Mouse (Mus musculus): ENCODE results near the gene Frmd8. TPM values are rescaled to one million over a fixed set of nuclear protein-coding genes. Genes with fewer than 3 reads are reported as not detected.
A peak's percentile ranks its signal among the peaks of the same experiment; 100 is the strongest.

Frmd8 gene
- total RNA-seq (2014; rRNA removed) (5.2 and 5.9 TPM in 2 replicates), polyA plus RNA-seq (2012; rRNA removed) (10.3 and 14.2 TPM in 2 replicates)

DNA sequence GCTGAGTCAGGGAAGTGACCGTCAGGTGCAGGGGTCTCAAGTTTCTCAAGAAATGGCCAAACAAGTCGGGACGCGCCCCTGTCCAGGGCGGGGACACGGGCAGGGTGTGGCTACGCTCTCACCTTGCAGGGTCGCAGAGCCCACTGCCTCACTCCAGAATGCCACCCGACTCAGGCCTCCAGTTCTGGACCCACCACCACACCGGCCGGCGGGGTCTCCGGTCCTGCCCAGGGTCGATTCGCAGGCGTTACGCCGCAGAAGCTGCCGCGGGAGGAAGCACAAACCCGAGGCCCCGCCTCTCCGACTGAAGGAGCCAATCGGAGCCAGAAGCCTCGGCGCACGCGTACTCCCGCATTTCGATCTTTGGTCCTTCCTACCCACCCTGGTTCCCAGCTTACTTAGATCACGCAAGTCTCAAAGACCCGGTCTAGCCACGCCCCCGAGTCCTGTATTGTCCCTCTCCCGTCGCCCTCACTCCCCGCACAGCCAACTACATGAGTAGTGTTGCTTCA lies at the start of gene Frmd8:
TSS of gene Frmd8 (minus strand) at position 306 of the 512 bp plus-strand sequence.
- Histone ChIP-seq H3K9ac (ENCODE audit: low read depth, low read length) (peak within 1 kb of the TSS; percentile 74), H3K27me3 (ENCODE audit: control insufficient read depth, insufficient read depth, low read length) (no peaks in the 10 kb centered on the region), H3K36me3 (ENCODE audit: control insufficient read depth, insufficient read depth, low read length) (no peaks in the 10 kb centered on the region), H3K4me1 (ENCODE audit: control insufficient read depth, insufficient read depth, low read length) (peaks cover 41% of the 10 kb centered on the region), H3K79me2 (ENCODE audit: control insufficient read depth, insufficient read depth, low read length) (peaks cover 11% of the 10 kb centered on the region; the same call in 1 of the 2 replicates), H3K4me3 (ENCODE audit: insufficient read depth, low read depth, low read length) (peak within 1 kb of the TSS; percentile 67), H3K27ac (replicated peaks; ENCODE audit: insufficient read depth, low read depth, low read length) (peak within 1 kb of the TSS; percentile 39)
- TF ChIP-seq CTCF (IDR thresholded peaks at IDR 0.05; ENCODE audit: low read depth, low read length) (no peak), POLR2A (IDR thresholded peaks at IDR 0.05; ENCODE audit: extremely low read depth, insufficient read depth, low read length) (peak; percentile 63)
- under 1% methylated on average over 37 of the region's 37 CpGs for WGBS
- peak; percentile 81 for DNase-seq (ENCODE audit: extremely low read depth, low read depth, low spot score)

DNA sequence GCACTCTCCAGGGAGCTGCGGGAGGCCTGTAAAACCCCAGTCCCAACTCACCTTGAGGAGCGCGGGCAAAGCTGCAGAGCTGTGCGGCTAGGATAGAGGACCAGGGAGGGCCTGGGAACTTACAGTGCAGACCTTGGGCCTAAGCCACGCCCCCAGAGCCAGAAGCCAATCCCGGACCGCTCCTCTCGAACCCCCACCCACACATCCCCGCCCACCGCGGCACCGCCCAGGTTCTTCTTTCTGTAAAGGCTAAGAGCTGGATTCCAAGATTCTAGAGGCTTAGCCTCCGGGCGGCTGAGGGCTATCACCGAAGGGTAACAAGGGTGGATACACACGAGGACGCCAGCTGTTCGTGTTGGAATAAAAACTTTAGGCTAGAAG lies 49.6 kb upstream of the Frmd8 start, which contains the start of gene Cdc42ep2:
TSS of gene Cdc42ep2 (minus strand) at position 104 of the 381 bp plus-strand sequence.
- peak; percentile 83 for DNase-seq (ENCODE audit: extremely low read depth, low read depth, low spot score)
- TF ChIP-seq CTCF (IDR thresholded peaks at IDR 0.05; ENCODE audit: low read depth, low read length) (no peak), POLR2A (IDR thresholded peaks at IDR 0.05; ENCODE audit: extremely low read depth, insufficient read depth, low read length) (peak; percentile 69)
- Histone ChIP-seq H3K4me3 (ENCODE audit: insufficient read depth, low read depth, low read length) (peak within 1 kb of the TSS; percentile 73), H3K27ac (replicated peaks; ENCODE audit: insufficient read depth, low read depth, low read length) (peak within 1 kb of the TSS; percentile 69), H3K36me3 (ENCODE audit: control insufficient read depth, insufficient read depth, low read length) (no peaks in the 10 kb centered on the region), H3K9ac (ENCODE audit: low read depth, low read length) (peak within 1 kb of the TSS; percentile 61), H3K27me3 (ENCODE audit: control insufficient read depth, insufficient read depth, low read length) (no peaks in the 10 kb centered on the region), H3K79me2 (ENCODE audit: control insufficient read depth, insufficient read depth, low read length) (peaks cover 3% of the 10 kb centered on the region; the same call in 1 of the 2 replicates), H3K4me1 (ENCODE audit: control insufficient read depth, insufficient read depth, low read length) (0 out of 2 replicates have a peak, but pooled peaks cover 3% of the 10 kb centered on the region)
- under 1% methylated on average over 18 of the region's 18 CpGs for WGBS

- H3K27ac ChIP-seq (replicated peaks; ENCODE audit: insufficient read depth, low read depth, low read length): peak overlapping the region; percentile 69
- H3K27me3 ChIP-seq (ENCODE audit: control insufficient read depth, insufficient read depth, low read length): no peaks in the 10 kb centered on the region
- H3K79me2 ChIP-seq (ENCODE audit: control insufficient read depth, insufficient read depth, low read length): peaks cover 3% of the 10 kb centered on the region; the same call in 1 of the 2 replicates
- H3K4me3 ChIP-seq (ENCODE audit: insufficient read depth, low read depth, low read length): peak overlapping the region; percentile 73
- WGBS: under 1% methylated on average over 38 of the region's 38 CpGs
- peak overlapping the region; percentile 61 for H3K9ac ChIP-seq (ENCODE audit: low read depth, low read length)
- peak; percentile 39 for DNase-seq (ENCODE audit: extremely low read depth, low read depth, low spot score)
- TF ChIP-seq CTCF (IDR thresholded peaks at IDR 0.05; ENCODE audit: low read depth, low read length) (peak; percentile 83), POLR2A (IDR thresholded peaks at IDR 0.05; ENCODE audit: extremely low read depth, insufficient read depth, low read length) (no peak)
- no peaks in the 10 kb centered on the region for H3K36me3 ChIP-seq (ENCODE audit: control insufficient read depth, insufficient read depth, low read length)
- 0 out of 2 replicates have a peak, but pooled peaks cover 3% of the 10 kb centered on the region for H3K4me1 ChIP-seq (ENCODE audit: control insufficient read depth, insufficient read depth, low read length)
Measured at GRCm38 (mm10) chr19:5923990-5924712, 49.1 kb upstream of the Frmd8 start.

DNA sequence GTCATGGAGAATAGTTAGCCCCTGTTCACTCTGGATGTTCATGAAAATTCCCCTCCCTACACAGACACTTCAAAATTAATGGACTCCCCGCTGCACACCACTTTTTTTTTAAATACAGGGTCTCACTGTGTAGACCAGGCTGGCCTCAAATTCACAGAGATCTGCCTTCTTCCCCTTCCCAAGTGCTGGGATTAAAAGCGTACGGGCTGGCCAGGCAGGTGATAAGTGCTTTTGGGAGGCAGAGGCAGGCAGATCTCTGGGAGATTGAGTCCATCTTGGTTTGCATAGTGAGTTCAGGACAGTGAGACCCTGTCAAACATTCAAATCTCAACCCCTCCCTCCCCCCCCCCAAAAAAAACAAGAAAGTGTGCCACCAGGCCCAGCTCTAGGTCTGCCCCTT lies 47.9 kb upstream of the Frmd8 start:
- 78% methylated on average over 3 of the region's 3 CpGs for WGBS
- H3K36me3 ChIP-seq (ENCODE audit: control insufficient read depth, insufficient read depth, low read length): no peaks in the 10 kb centered on the region
- H3K27me3 ChIP-seq (ENCODE audit: control insufficient read depth, insufficient read depth, low read length): no peaks in the 10 kb centered on the region
- no peaks in the 10 kb centered on the region for H3K4me1 ChIP-seq (ENCODE audit: control insufficient read depth, insufficient read depth, low read length)
- H3K27ac ChIP-seq (replicated peaks; ENCODE audit: insufficient read depth, low read depth, low read length): peak overlapping the region; percentile 20; the same call in 1 of the 2 replicates
- no peak overlapping the region; the same call in 1 of the 2 replicates for H3K4me3 ChIP-seq (ENCODE audit: insufficient read depth, low read depth, low read length)
- H3K79me2 ChIP-seq (ENCODE audit: control insufficient read depth, insufficient read depth, low read length): peaks cover 3% of the 10 kb centered on the region; the same call in 1 of the 2 replicates
- H3K9ac ChIP-seq (ENCODE audit: low read depth, low read length): no peak overlapping the region
- no peak for DNase-seq (ENCODE audit: extremely low read depth, low read depth, low spot score)
- TF ChIP-seq POLR2A (IDR thresholded peaks at IDR 0.05; ENCODE audit: extremely low read depth, insufficient read depth, low read length) (no peak), CTCF (IDR thresholded peaks at IDR 0.05; ENCODE audit: low read depth, low read length) (no peak)

DNA sequence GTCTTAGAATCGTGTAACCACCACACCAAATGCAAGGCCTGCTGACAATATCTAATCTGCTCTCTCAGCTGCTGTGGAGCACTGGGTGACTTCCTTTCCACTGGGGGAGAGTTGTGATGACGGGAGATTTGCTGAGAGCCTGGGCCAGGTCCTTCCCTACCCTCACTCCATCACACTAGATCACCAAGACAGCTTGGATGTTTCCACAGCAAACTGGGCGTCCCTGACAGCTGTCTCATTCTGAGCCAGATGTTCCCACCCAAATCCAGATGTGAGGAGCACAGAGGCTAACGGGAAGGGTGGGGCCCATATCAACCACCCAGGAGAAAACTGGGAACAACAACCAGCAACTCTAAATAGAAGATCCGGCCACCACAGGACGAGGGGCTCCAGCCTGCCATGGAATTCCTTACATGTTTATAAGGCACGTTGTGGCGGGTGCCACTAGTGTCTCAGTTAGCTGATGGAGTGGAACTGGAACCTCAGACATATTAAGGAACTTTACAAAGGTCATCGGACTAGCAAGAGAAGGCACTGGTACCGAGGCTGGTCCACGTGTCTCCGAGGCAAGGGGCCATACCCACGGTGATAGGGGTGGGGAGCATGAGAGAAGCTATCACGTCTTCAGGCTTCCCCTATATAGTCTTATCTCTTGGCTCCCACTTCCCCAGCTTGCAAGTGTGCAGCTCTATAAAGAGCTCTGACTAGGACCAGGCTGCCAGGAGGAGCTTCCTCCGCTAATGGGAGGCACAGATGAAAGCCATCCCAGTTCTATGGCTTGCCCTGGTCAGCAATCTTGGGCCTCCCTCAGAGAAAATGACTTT lies 47.3 kb upstream of the Frmd8 start:
- Histone ChIP-seq H3K4me3 (ENCODE audit: insufficient read depth, low read depth, low read length) (no peak overlapping the region; the same call in 1 of the 2 replicates), H3K36me3 (ENCODE audit: control insufficient read depth, insufficient read depth, low read length) (peaks cover under 1% of the 10 kb centered on the region), H3K27ac (replicated peaks; ENCODE audit: insufficient read depth, low read depth, low read length) (peak overlapping the region; percentile 20), H3K79me2 (ENCODE audit: control insufficient read depth, insufficient read depth, low read length) (peaks cover 3% of the 10 kb centered on the region; the same call in 1 of the 2 replicates), H3K9ac (ENCODE audit: low read depth, low read length) (no peak overlapping the region), H3K27me3 (ENCODE audit: control insufficient read depth, insufficient read depth, low read length) (no peaks in the 10 kb centered on the region), H3K4me1 (ENCODE audit: control insufficient read depth, insufficient read depth, low read length) (no peaks in the 10 kb centered on the region; the same call in 1 of the 2 replicates)
- TF ChIP-seq CTCF (IDR thresholded peaks at IDR 0.05; ENCODE audit: low read depth, low read length): no peak
- no peak for TF ChIP-seq POLR2A (IDR thresholded peaks at IDR 0.05; ENCODE audit: extremely low read depth, insufficient read depth, low read length)
- 72% methylated on average over 15 of the region's 15 CpGs for WGBS
- DNase-seq (ENCODE audit: extremely low read depth, low read depth, low spot score): no peak

Measured in liver, adult 2 months (tissue).